Mouse (Mus musculus) thymus, adult 2 months (tissue): Measurements from ENCODE around the gene Syne1. TPM values are rescaled to one million over a fixed set of nuclear protein-coding genes. Genes with fewer than 3 reads are reported as not detected.

Experiments
- DNase-seq: peaks from one replicate; pipeline ENCODE4 v3.0.0; 2021
- H3K27ac ChIP-seq: fragments of 200-500 bp; 2 replicates; pipeline ENCODE4 v1.5.1; 2012; ENCODE audit warnings: low read length, control low read depth; ENCODE audit not compliant: control insufficient read depth, insufficient read depth
- H3K27me3 ChIP-seq: fragments of 200-500 bp; 2 replicates; pipeline ENCODE4 v1.6.1; 2012; ENCODE audit warnings: mild to moderate bottlenecking, low read length, moderate library complexity, mixed read lengths; ENCODE audit not compliant: control insufficient read depth, insufficient read depth
- H3K36me3 ChIP-seq: fragments of 200-500 bp; 2 replicates; pipeline ENCODE4 v1.6.1; 2012; ENCODE audit warnings: mild to moderate bottlenecking, low read length, moderate library complexity; ENCODE audit not compliant: control insufficient read depth, insufficient read depth
- H3K4me1 ChIP-seq: fragments of 200-500 bp; replicated peaks from 2 replicates; pipeline ENCODE4 v1.6.1; 2012; ENCODE audit warnings: low read length; ENCODE audit not compliant: control insufficient read depth, insufficient read depth
- H3K4me3 ChIP-seq: fragments of 200-500 bp; 2 replicates; pipeline ENCODE4 v1.5.1; 2012; ENCODE audit warnings: mild to moderate bottlenecking, low read length, control low read depth, moderate library complexity; ENCODE audit not compliant: control insufficient read depth, insufficient read depth
- CTCF ChIP-seq: fragments of 200-500 bp; IDR thresholded peaks from 2 replicates; pipeline ENCODE4 v1.5.1; 2012; ENCODE audit warnings: mild to moderate bottlenecking, control low read depth, low read length, moderate library complexity, borderline replicate concordance; ENCODE audit not compliant: control insufficient read depth, poor library complexity, insufficient read depth; ENCODE audit errors: extremely low read depth
- POLR2A ChIP-seq: fragments of 200-500 bp; IDR thresholded peaks from 2 replicates; pipeline ENCODE4 v1.6.1; 2012; ENCODE audit warnings: mild to moderate bottlenecking, low read length, control low read depth, moderate library complexity; ENCODE audit not compliant: control insufficient read depth, poor library complexity, insufficient read depth; ENCODE audit errors: extremely low read depth
- WGBS: fragments of 180-500 bp; shearing (Covaris S2); methylation state at CpG from one replicate; pipeline ENCODE4 v1.1.7; 2018; 5-methylcytosine and 5-hydroxymethylcytosine counted together
- polyA plus RNA-seq: library from polyadenylated mRNA; depleted of rRNA; stranded (reverse); fragments of >200 nt; gene quantifications from 2 replicates; pipeline ENCODE4 v1.2.3, GENCODE M21; 2012

Gene Syne1
- polyA plus RNA-seq, 1 experiment = 33.5 TPM

DNA sequence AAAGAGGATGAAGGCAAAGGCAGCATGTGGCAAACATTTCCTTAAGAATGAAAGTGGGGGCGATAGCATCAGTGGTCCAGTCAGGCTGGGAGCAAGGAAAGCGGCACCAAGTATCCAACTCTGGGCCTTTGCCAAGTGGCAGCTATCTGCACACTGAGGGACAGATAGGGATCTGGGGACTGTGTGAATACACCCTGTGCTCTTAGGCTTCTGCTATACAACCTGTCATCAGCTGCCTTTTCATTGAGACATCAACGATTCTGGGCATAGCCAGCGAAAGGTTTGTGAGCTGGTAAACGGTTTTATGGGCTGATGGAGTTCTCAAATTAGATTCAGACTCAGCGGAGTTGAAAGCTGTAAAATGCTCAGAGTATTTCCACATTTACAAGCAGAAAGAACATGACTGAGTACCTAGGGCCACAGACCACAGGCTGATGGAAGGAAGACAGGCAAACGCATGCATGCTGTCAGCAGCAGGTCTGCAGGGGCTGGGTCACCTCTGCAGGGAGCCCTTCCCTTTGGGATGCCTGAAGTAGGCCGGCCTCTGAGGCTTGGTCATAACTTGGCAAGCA, 542.4 kb downstream of the Syne1 start:
- TF ChIP-seq POLR2A (no peak), CTCF (no peak)
- Histone ChIP-seq H3K27ac (no peak overlapping the region), H3K27me3 (no peaks in the 10 kb centered on the region), H3K4me3 (no peak overlapping the region), H3K4me1 (no peaks in the 10 kb centered on the region), H3K36me3 (no peaks in the 10 kb centered on the region)
- DNase-seq = no peak
- 92% methylated on average over 8 of the region's 8 CpGs for WGBS

DNA sequence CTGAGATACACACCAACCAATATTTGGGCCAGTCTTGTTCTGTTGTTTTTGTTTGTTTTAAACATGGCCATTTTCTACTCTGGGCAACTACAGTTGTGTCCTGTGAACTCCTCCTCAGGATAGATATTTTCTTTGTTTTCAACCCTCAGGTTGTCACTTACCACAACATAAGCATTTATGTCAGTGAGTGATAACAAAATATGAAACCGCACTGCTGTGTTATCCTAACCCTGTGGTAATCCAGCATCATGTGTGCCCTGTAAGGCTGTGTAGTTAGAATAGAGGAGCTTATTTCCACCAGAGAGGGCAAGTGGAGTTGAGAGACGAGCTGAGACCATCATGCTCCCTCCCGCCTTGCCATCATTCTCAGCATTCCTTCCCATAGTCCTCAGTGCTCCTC, 554.7 kb downstream of the Syne1 start:
- TF ChIP-seq POLR2A (no peak), CTCF (no peak)
- DNase-seq = no peak
- WGBS = 95% methylated on average over 3 of the region's 3 CpGs
- H3K4me3 ChIP-seq = no peak overlapping the region
- H3K36me3 ChIP-seq = no peaks in the 10 kb centered on the region
- no peaks in the 10 kb centered on the region for H3K27me3 ChIP-seq
- H3K4me1 ChIP-seq = peaks cover 9% of the 10 kb centered on the region
- no peak overlapping the region for H3K27ac ChIP-seq

DNA sequence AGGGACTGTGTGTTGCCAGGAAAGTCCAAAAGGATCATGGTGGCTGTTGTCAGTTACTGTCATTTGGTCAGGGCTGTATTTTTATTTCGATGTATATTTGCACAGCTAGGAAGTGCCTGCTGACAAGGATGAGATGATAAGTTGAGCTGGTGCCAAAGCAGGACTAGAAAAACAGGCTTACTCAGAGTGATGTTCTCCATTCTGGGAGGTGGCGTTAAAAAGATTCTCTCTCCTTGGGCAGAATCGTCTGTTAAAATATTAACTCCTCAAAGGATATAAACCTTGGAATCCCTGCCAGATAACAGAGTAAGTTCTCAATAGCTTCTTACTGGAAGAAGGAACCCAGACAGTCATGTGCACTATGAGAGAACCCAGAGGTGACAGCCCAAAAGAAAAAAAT, 557.5 kb downstream of the Syne1 start:
- DNase-seq = no peak
- Histone ChIP-seq H3K4me1 (peaks cover 14% of the 10 kb centered on the region), H3K4me3 (no peak overlapping the region), H3K27ac (no peak overlapping the region), H3K36me3 (no peaks in the 10 kb centered on the region), H3K27me3 (no peaks in the 10 kb centered on the region)
- no peak for TF ChIP-seq POLR2A
- no peak for TF ChIP-seq CTCF
- WGBS = 46% methylated on average over 3 of the region's 3 CpGs

DNA sequence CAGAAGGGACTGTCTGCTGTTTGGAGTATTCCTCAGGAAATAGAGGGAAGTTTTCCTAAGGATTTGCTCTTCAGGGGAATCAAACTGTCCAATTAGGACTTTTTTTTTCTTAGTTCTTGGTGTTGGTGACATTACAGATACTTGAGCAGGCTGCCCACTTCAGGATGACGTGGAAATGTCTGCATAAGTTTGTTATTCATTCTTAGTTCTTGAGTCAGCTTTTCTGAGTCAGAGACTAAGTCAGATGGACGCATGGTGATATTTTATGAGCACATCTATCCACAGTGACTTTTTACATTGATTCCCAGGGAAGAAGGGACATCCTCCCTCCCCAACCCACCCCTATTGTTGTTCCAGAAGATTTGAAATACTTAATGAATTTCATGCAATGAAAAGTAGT, 567.4 kb downstream of the Syne1 start:
- Histone ChIP-seq H3K4me1 (peaks cover 3% of the 10 kb centered on the region), H3K36me3 (no peaks in the 10 kb centered on the region), H3K27ac (no peak overlapping the region), H3K4me3 (no peak overlapping the region), H3K27me3 (no peaks in the 10 kb centered on the region)
- no peak for DNase-seq
- WGBS = 95% methylated on average over 2 of the region's 2 CpGs
- TF ChIP-seq POLR2A = no peak
- TF ChIP-seq CTCF = no peak

DNA sequence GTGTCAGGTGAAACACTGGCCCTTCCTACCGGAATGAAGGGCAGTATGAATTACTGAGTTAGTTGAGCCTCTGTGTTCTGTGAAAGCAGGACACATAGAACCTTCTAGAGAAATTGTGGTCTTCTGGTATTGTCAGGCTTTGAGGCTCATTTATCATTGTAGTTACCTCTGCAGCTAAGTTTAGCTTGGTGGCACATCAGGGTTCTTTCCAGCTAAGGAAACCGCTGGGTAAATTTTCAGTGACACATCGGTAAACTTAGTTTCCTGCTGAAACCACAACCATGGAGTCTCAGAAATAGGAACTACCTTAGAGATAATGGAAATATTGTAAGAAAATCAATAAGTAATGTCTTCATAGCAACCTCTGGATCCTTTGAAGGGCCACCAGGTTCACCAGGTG, 573.9 kb downstream of the Syne1 start:
- Histone ChIP-seq H3K4me3 (no peak overlapping the region), H3K27ac (no peak overlapping the region), H3K36me3 (no peaks in the 10 kb centered on the region), H3K27me3 (no peaks in the 10 kb centered on the region), H3K4me1 (no peaks in the 10 kb centered on the region)
- WGBS = 12% methylated on average over 3 of the region's 3 CpGs
- TF ChIP-seq POLR2A = no peak
- no peak for TF ChIP-seq CTCF
- DNase-seq = no peak

DNA sequence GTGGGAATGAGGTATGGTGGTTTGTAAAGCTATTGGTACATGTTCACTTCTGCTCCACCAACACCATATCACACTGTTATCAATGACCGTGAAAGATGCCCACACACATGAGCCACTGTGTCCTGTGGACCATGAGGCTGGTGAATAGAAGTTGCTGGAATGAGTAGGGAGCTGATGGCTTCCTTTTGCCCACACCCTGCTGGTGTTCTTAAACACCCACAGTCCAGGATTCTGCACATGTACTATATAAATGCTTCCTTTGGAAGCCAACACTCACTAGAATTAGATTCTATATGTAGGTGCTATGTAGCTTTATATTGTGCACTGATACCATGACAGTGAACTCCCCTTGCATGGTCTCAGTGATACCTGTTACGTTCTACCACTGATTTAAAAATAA, 574.7 kb downstream of the Syne1 start:
- no peaks in the 10 kb centered on the region for H3K4me1 ChIP-seq
- no peak overlapping the region for H3K4me3 ChIP-seq
- no peaks in the 10 kb centered on the region for H3K36me3 ChIP-seq
- DNase-seq = no peak
- no peak for TF ChIP-seq POLR2A
- WGBS = 97% methylated on average over 2 of the region's 2 CpGs
- no peaks in the 10 kb centered on the region for H3K27me3 ChIP-seq
- no peak overlapping the region for H3K27ac ChIP-seq

DNA sequence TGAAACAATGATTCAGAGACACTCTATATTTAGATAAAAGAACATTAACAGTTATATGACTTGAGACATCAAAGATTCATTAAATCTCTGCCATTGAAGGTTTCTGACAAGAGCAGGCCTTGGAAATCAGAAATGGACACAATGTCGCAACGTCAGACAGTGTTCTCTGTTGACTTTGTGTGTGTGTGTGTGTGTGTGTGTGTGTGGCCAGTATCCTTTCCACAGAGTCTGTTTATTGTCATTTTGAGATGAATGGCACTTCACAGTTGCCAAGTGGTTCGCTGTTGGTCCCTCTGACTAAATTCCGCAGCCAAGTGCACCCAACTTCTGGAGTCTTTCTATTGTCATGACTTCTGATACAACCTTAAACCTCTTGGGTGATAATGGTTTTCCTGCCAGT, 577.0 kb downstream of the Syne1 start:
- no peaks in the 10 kb centered on the region for H3K27me3 ChIP-seq
- 97% methylated on average over 4 of the region's 4 CpGs for WGBS
- TF ChIP-seq CTCF = no peak
- no peak for TF ChIP-seq POLR2A
- no peak overlapping the region for H3K4me3 ChIP-seq
- no peaks in the 10 kb centered on the region for H3K36me3 ChIP-seq
- no peak for DNase-seq
- no peak overlapping the region for H3K27ac ChIP-seq
- H3K4me1 ChIP-seq = no peaks in the 10 kb centered on the region
